Mouse (Mus musculus): ENCODE data around the gene Banf2. TPM values are rescaled to one million over a fixed set of nuclear protein-coding genes. Genes with fewer than 3 reads are reported as not detected.

Banf2 gene
- polyA plus RNA-seq (2012; rRNA removed) = not detected in 2 replicates

DNA sequence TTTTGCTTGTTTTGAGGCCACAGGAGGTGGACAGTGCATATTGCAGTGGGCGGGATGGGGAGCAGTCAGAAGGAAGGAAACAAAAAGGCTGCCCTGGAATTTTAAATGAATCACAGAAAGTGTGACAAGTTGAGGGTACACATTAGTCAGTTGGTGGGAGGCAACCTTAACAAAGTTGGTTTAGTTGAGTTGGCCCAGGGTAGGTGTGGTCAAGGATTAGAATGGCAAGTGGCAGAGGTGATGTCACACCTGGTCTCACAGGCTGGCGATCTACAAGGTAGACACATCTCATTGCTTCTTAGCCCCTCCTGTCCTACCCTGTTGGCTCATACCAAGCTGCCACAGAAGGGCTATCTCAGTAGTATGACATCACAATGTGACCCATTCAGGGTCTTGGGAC lies at the start of gene Banf2:
TSS of gene Banf2 (plus strand) at position 396 of the 400 bp plus-strand sequence.
- no peak within 1 kb of the TSS for H3K27ac ChIP-seq (ENCODE audit: insufficient read depth, low read depth, low read length)
- no peaks in the 10 kb centered on the region for H3K4me1 ChIP-seq (ENCODE audit: control insufficient read depth, insufficient read depth, low read length)
- DNase-seq = no peak
- no peak within 1 kb of the TSS for H3K4me3 ChIP-seq (ENCODE audit: insufficient read depth, low read depth, low read length)
- no peak for TF ChIP-seq CTCF (conservative IDR thresholded peaks at IDR 0.05; ENCODE audit: insufficient read depth, insufficient read length, low read depth, low read length)
- TF ChIP-seq POLR2A (IDR thresholded peaks at IDR 0.05; ENCODE audit: low read depth, low read length) = no peak
- H3K27me3 ChIP-seq (replicated peaks; ENCODE audit: control insufficient read depth, insufficient read depth, low read length) = no peaks in the 10 kb centered on the region
- 97% methylated on average over 2 of the region's 2 CpGs for WGBS
- H3K36me3 ChIP-seq (ENCODE audit: control insufficient read depth, insufficient read depth, low read length) = no peaks in the 10 kb centered on the region

DNA sequence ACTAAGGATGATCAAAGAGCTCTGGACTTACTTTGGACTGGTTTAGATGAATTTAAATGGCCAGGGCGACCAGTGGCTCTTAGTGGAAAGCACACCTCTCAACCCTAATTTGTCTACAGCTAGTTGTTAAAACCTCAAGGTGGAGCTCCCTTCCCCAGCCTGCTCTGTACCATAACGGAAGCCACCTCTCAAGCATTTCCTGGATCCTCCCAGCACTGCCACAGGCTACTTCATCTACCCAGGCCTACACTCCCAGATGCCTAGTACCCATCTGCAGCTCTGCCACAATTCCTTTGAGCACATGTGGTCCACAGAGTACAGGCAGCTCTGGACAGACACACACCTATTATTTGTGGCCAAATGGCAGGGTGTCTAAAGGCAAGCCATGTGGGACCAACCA lies 49.4 kb upstream of the Banf2 start:
- TF ChIP-seq CTCF (conservative IDR thresholded peaks at IDR 0.05; ENCODE audit: insufficient read depth, insufficient read length, low read depth, low read length) (no peak), POLR2A (IDR thresholded peaks at IDR 0.05; ENCODE audit: low read depth, low read length) (no peak)
- peaks cover 10% of the 10 kb centered on the region; the same call in 1 of the 2 replicates for H3K4me1 ChIP-seq (ENCODE audit: control insufficient read depth, insufficient read depth, low read length)
- DNase-seq = no peak
- H3K36me3 ChIP-seq (ENCODE audit: control insufficient read depth, insufficient read depth, low read length) = no peaks in the 10 kb centered on the region
- WGBS = 54% methylated on average over 2 of the region's 2 CpGs
- H3K4me3 ChIP-seq (ENCODE audit: insufficient read depth, low read depth, low read length) = no peak overlapping the region
- no peak overlapping the region for H3K27ac ChIP-seq (ENCODE audit: insufficient read depth, low read depth, low read length)
- no peaks in the 10 kb centered on the region for H3K27me3 ChIP-seq (replicated peaks; ENCODE audit: control insufficient read depth, insufficient read depth, low read length)

DNA sequence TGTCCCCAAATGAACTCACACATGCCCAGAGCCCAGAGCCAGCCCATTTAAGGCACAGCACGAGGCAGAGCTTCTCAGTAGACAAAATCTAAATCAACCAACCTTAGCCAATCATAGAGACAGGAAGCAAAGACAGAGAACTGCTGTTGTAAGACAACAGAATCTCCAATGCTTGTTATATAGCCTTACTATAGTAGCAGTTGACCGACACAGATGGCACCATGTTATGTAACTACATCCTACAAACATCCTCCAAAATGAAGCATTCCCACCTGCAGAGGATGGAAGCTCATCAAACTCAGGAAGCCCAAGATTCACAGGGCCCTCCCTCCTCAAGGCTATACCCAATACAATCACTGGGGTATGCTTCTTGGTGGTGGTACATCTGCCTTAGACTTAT lies 45.4 kb upstream of the Banf2 start:
- WGBS = 43% methylated on average over 2 of the region's 2 CpGs
- Histone ChIP-seq H3K27me3 (replicated peaks; ENCODE audit: control insufficient read depth, insufficient read depth, low read length) (no peaks in the 10 kb centered on the region), H3K36me3 (ENCODE audit: control insufficient read depth, insufficient read depth, low read length) (no peaks in the 10 kb centered on the region), H3K4me1 (ENCODE audit: control insufficient read depth, insufficient read depth, low read length) (peaks cover 28% of the 10 kb centered on the region), H3K27ac (ENCODE audit: insufficient read depth, low read depth, low read length) (no peak overlapping the region), H3K4me3 (ENCODE audit: insufficient read depth, low read depth, low read length) (no peak overlapping the region)
- no peak for DNase-seq
- TF ChIP-seq CTCF (conservative IDR thresholded peaks at IDR 0.05; ENCODE audit: insufficient read depth, insufficient read length, low read depth, low read length) (no peak), POLR2A (IDR thresholded peaks at IDR 0.05; ENCODE audit: low read depth, low read length) (no peak)

DNA sequence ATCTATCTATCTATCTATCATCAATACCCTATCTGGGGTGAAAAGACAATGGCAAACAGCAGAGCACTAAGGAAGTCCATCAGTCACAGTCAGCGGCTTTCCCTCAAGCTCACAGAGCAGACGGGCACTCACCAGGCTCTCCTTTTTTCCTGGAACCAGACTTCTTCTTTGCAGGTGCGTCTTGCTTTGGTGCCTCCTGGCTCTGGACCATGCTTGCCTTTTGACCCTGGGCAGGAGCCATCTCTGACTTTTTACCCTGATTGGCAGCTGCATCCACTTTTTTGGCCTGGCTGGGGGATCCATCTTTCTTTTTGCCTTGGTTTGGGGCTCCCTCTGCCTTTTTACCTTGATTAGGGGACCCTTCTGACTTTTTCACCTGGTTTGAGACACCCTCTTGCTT lies 44.8 kb upstream of the Banf2 start:
- Histone ChIP-seq H3K27me3 (replicated peaks; ENCODE audit: control insufficient read depth, insufficient read depth, low read length) (no peaks in the 10 kb centered on the region), H3K4me1 (ENCODE audit: control insufficient read depth, insufficient read depth, low read length) (peaks cover 30% of the 10 kb centered on the region)
- WGBS = 61% methylated on average over 3 of the region's 3 CpGs

DNA sequence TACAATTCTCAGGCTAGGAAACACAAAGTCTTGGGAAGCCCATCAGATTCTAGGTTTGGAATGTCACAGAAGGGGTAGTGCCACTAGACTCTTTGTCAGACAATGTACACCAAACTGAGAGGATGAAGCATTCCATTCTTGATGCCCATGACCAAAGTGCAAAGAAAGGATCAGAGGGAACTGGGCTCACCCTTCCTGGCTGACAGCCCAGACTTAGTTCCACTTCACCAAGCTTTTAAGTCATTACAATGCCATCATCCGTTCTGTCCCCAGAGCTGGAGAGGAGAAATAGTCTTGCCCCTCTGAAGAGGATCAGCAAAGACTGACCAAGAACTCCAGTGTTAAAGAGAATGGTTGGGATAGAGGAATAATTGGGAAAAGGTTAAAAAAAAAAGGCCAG lies 41.9 kb upstream of the Banf2 start:
- no peak for TF ChIP-seq CTCF (conservative IDR thresholded peaks at IDR 0.05; ENCODE audit: insufficient read depth, insufficient read length, low read depth, low read length)
- no peak for TF ChIP-seq POLR2A (IDR thresholded peaks at IDR 0.05; ENCODE audit: low read depth, low read length)
- Histone ChIP-seq H3K4me1 (ENCODE audit: control insufficient read depth, insufficient read depth, low read length) (peaks cover 33% of the 10 kb centered on the region), H3K27me3 (replicated peaks; ENCODE audit: control insufficient read depth, insufficient read depth, low read length) (no peaks in the 10 kb centered on the region), H3K4me3 (ENCODE audit: insufficient read depth, low read depth, low read length) (no peak overlapping the region), H3K27ac (ENCODE audit: insufficient read depth, low read depth, low read length) (0 out of 2 replicates have a peak overlapping the region, but pooled peaks have one; percentile 54), H3K36me3 (ENCODE audit: control insufficient read depth, insufficient read depth, low read length) (no peaks in the 10 kb centered on the region)
- DNase-seq = peak; percentile 94
- 4% methylated on average over 1 of the region's 1 CpGs for WGBS

More for the DNA sequence above, 44.8 kb upstream of the Banf2 start:
- Histone ChIP-seq H3K36me3 (ENCODE audit: control insufficient read depth, insufficient read depth, low read length) (no peaks in the 10 kb centered on the region), H3K4me3 (ENCODE audit: insufficient read depth, low read depth, low read length) (no peak overlapping the region), H3K27ac (ENCODE audit: insufficient read depth, low read depth, low read length) (no peak overlapping the region)
- TF ChIP-seq POLR2A (IDR thresholded peaks at IDR 0.05; ENCODE audit: low read depth, low read length) = no peak
- no peak for TF ChIP-seq CTCF (conservative IDR thresholded peaks at IDR 0.05; ENCODE audit: insufficient read depth, insufficient read length, low read depth, low read length)
- peak; percentile 87 for DNase-seq

DNA sequence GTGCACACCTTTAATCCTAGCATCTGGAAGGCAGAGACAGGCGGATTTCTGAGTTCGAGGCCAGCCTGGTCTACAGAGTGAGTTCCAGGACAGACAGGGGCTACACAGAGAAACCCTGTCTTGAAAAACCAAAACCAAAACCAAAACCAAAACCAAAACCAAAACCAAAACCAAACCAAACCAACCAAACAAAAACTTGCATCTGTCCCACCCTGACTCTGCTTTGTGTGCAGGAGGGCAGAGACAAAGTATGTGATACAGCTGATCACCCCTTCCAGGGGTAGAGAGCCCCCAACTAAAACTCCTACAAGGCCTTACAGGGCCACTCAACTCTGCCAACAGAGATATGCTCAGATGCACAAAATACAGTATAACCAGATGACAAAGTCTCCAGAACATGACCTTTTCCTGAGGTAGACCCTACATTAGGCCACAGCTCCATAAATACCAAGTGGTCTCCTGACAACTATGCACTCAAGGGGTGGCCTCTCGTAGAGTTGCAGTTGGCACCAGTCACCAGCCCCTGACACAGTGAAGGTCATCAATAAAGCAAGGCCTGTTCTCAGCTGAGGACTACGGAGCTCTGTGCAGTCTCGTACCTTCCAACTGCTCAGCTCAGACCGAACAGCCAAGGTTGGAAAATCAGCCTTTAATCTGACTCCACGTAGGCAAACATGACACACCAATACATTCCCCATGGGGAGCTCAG lies 40.7 kb upstream of the Banf2 start:
- H3K4me1 ChIP-seq (ENCODE audit: control insufficient read depth, insufficient read depth, low read length) = peaks cover 32% of the 10 kb centered on the region
- no peak overlapping the region for H3K27ac ChIP-seq (ENCODE audit: insufficient read depth, low read depth, low read length)
- 82% methylated on average over 7 of the region's 7 CpGs for WGBS

DNA sequence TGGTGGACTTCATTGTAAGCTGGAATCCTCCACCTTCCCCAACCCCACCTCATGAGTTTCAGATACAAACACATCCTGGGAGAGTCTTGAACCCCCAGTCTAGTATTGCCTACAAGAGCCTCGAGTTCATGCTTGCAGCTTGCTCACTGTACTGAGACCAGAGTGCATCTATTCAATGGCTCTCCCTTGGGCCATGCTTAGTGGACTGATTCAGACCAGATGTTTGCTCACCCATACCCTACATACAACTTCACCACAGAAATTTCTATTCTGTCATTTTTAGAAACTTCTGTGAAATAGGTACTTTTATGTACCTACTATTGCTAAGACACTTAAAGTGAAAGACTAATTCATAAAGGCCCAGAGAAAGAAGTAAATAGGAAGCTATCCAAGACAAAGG lies 39.9 kb upstream of the Banf2 start:
- no peak for DNase-seq
- Histone ChIP-seq H3K27me3 (replicated peaks; ENCODE audit: control insufficient read depth, insufficient read depth, low read length) (no peaks in the 10 kb centered on the region), H3K4me3 (ENCODE audit: insufficient read depth, low read depth, low read length) (no peak overlapping the region), H3K36me3 (ENCODE audit: control insufficient read depth, insufficient read depth, low read length) (no peaks in the 10 kb centered on the region), H3K27ac (ENCODE audit: insufficient read depth, low read depth, low read length) (no peak overlapping the region), H3K4me1 (ENCODE audit: control insufficient read depth, insufficient read depth, low read length) (peaks cover 27% of the 10 kb centered on the region)
- TF ChIP-seq POLR2A (IDR thresholded peaks at IDR 0.05; ENCODE audit: low read depth, low read length) (no peak), CTCF (conservative IDR thresholded peaks at IDR 0.05; ENCODE audit: insufficient read depth, insufficient read length, low read depth, low read length) (no peak)
- 35% methylated on average over 1 of the region's 1 CpGs for WGBS

More for the DNA sequence above, 40.7 kb upstream of the Banf2 start:
- no peak for DNase-seq
- TF ChIP-seq POLR2A (IDR thresholded peaks at IDR 0.05; ENCODE audit: low read depth, low read length) (no peak), CTCF (conservative IDR thresholded peaks at IDR 0.05; ENCODE audit: insufficient read depth, insufficient read length, low read depth, low read length) (no peak)
- Histone ChIP-seq H3K36me3 (ENCODE audit: control insufficient read depth, insufficient read depth, low read length) (no peaks in the 10 kb centered on the region), H3K4me3 (ENCODE audit: insufficient read depth, low read depth, low read length) (no peak overlapping the region), H3K27me3 (replicated peaks; ENCODE audit: control insufficient read depth, insufficient read depth, low read length) (no peaks in the 10 kb centered on the region)
